Mouse (Mus musculus): ENCODE measurements around the gene Pitpnm2.
A peak's percentile ranks its signal among the peaks of the same experiment; 100 is the strongest.

Gene Pitpnm2

GRCm38 (mm10) chr5:124180500-124181167, 68.9 kb downstream of the Pitpnm2 start:
- no peak for DNase-seq (ENCODE audit: low spot score in 2 of 2)

DNA sequence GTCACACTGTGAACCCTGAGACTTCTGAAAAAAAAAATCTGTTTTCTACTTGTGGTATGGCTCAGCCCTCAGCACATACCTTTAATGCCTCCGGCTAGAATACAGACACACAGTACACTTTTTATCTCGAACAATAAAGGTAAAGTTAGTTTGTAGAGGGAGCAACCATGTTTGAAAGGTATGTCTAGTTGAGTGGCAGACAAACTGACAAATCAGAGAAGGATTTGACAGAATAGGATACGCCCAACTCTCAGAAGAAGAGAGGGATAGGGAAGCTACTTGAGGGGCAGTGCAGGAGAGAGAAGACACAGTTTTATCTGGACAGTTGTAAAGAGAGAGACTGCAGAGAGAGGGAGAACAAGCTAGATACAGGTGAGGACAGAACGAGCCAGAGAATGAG, 70.1 kb downstream of the Pitpnm2 start:
- no peak for DNase-seq (ENCODE audit: low spot score in 2 of 2)

DNA sequence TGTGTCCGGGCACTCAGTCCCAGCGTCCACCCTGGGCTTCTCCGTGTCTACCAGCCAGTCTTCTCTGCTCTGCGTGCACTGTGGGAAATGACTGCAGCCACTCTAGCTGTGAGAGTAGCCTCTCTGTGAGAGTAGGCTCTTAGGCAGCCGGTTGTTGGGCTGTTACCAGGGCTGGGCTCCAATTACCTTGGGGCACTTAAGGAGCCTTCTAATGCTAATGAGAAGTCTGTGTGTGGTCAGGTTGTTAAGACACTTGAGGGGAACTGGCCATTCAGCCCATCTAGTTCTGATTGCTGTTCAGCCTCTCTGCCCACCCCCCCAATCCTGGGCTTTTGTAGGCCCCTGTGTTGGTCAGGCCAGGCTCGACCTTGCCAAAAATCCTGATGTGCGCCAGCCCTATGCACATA, 72.8 kb downstream of the Pitpnm2 start:
- DNase-seq (ENCODE audit: low spot score in 2 of 2): no peak

GRCm38 (mm10) chr5:124175138-124175537, 74.4 kb downstream of the Pitpnm2 start:
- DNase-seq (ENCODE audit: low spot score in 2 of 2): no peak

- DNase-seq (ENCODE audit: low spot score in 2 of 2): peak; percentile 84 to 85
Measured at GRCm38 (mm10) chr5:124173012-124173985, 76.3 kb downstream of the Pitpnm2 start.

GRCm38 (mm10) chr5:124172246-124172645, 77.3 kb downstream of the Pitpnm2 start:
- DNase-seq (ENCODE audit: low spot score in 2 of 2): no peak

GRCm38 (mm10) chr5:124171781-124172180, 77.8 kb downstream of the Pitpnm2 start:
- DNase-seq (ENCODE audit: low spot score in 2 of 2): no peak

DNA sequence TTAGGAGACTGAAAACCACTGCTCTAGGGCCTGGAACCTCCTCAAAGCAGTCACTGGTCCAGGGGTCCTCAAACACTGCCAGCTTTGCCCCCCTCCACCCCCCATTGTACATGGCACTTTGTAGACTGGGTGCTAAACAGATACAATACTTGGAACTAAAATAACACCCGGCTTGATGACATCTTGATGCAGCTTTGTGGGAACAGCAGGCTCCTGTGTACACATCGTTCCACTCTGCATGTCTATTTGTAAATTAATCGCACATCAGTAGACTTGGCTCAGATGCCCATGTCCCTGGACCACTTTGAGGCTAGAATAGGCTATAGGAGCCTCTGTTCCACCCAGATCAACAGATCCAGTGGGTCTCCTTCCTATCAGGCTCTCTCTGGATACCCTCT, 80.3 kb downstream of the Pitpnm2 start:
- no peak for DNase-seq (ENCODE audit: low spot score in 2 of 2)

DNA sequence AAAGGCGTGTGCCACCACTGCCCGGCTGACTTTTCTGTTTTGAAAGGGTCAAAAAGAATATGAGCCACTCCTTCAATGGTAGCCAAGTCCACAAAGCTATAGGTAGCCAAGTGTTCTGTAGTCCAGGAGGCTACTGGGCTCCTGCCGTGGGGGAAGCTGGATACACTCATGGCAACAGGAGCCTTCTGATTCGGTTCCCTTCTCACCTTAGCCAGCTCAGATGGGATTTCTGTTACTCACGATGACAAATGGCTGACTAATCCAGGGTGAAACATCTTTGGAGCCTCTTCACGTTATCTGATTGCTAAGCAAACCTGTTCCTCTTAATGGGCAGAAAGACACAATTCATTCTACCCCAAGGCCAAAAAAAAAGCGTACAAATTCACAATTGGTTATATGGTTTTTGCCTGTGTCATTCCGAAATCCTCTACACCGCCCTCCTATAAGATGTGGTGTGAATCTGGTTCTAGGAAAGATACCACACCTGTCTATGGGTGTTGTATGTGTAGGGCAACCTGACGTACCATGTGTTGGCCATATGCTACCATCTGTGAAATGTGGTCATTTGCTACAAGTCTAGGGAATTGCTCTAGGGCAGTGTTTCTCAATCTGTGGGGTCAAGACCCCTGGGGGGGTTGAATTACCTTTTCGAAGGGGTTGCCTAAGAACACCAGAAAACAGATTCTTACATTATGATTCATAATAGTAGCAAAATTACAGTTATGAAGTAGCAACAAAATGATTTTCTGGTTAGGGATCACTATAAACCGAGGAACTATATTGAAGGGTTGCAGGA, 80.9 kb downstream of the Pitpnm2 start:
- no peak for DNase-seq (ENCODE audit: low spot score in 2 of 2)

DNA sequence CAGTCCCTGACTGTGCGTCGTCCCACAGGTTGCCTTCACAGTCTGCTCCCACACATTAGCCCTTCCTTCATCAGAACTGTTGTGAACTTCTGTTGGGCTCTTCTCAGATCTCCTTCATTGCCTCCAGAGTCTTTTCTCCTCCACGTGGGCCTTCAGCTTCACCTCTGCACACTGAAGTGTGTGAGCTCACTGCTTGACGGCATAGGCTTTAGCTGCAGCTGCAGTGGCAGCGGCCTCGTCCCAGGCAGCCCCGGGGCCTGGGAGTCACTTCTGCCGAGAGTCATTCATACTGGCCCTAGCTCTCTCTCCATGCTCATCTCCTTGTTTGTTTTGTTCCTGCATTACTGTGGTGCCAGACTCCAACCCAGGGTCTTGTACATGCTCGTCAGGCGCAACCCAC, 81.9 kb downstream of the Pitpnm2 start:
- DNase-seq (ENCODE audit: low spot score in 2 of 2): no peak

GRCm38 (mm10) chr5:124166741-124167140, 82.8 kb downstream of the Pitpnm2 start:
- no peak for DNase-seq (ENCODE audit: low spot score in 2 of 2)

DNA sequence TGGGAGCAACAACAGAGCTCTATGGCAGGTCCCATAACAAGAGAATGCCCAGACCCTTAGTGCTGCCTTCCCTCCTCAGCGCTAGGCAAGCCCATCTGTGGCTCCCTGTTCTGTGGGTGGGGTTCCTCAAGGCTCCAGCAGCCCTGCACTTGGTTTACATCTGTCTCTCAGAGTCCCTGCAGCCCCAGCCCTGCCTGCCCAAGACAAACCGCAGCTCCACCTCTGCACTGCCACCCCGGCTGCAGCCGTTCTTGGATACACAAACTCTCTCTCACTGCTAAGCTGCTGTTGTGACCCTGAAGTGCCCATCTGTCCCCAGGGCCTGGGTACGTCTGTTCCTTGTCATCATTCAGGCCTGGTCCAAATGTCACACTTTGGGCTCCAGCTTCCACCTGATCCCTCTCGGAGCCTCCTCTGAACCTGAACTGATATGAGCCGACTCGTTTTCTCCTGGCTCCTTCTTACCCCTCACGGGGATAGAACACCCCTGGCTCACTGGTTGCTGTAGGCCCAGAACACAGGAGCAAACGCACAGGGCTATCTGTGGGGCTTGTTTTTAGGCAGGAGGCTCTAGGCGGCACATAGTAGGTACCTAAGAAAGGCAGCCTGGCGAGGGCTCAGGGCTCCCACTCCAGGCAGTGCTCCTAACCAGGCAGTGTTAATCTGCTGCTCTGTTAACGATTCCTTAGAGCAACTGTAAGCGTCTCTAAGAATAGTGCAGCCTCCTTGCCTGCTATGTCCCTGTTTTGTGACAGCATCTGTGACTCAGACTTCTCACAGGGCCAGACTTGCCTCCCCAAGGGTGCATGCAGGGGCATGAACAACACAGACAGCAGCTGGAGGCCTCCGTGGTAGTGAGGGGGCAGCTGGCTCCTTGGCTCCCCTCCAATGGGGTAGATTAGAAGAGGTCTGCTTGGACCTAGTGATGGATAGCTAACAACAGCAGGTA, 83.7 kb downstream of the Pitpnm2 start:
- DNase-seq (ENCODE audit: low spot score in 2 of 2): peak; percentile 65 to 74

GRCm38 (mm10) chr5:124163445-124163844, 86.1 kb downstream of the Pitpnm2 start:
- DNase-seq (ENCODE audit: low spot score in 2 of 2): no peak

GRCm38 (mm10) chr5:124162577-124162976, 87.0 kb downstream of the Pitpnm2 start:
- DNase-seq (ENCODE audit: low spot score in 2 of 2): peak in 1 of 2 experiments; percentile 74

DNA sequence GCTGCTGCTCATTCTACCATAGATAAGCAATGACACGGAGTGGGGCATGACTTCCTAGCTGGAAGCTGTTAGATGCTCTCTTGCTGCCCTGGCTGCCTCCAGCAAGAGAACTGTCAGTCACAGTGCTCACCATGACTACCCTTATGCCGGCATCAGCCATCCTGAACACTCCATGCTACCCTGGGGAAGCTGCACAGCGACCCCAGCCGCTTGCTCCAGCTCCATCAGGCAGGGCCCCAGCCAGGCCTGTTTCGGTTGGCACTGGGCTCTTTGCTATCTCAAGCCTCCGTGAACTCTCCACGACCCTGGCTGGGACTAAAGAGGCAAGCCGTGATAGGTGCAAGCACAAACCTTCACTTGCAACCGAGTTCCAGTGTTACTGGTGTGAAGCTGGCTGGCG, 87.7 kb downstream of the Pitpnm2 start:
- DNase-seq (ENCODE audit: low spot score in 2 of 2): no peak

GRCm38 (mm10) chr5:124159453-124159852, 90.1 kb downstream of the Pitpnm2 start:
- no peak for DNase-seq (ENCODE audit: low spot score in 2 of 2)

GRCm38 (mm10) chr5:124158305-124158704, 91.3 kb downstream of the Pitpnm2 start:
- no peak for DNase-seq (ENCODE audit: low spot score in 2 of 2)

- no peak for DNase-seq (ENCODE audit: low spot score in 2 of 2)
Measured at GRCm38 (mm10) chr5:124155943-124156342, 93.6 kb downstream of the Pitpnm2 start.

GRCm38 (mm10) chr5:124152734-124153133, 96.8 kb downstream of the Pitpnm2 start:
- no peak for DNase-seq (ENCODE audit: low spot score in 2 of 2)

- DNase-seq (ENCODE audit: low spot score in 2 of 2): no peak
Measured at GRCm38 (mm10) chr5:124150895-124151294, 98.7 kb downstream of the Pitpnm2 start.

- no peak for DNase-seq (ENCODE audit: low spot score in 2 of 2)
Measured at GRCm38 (mm10) chr5:124149028-124149427, 100.5 kb downstream of the Pitpnm2 start.

Measured in frontal cortex, postnatal 36 days (tissue).